Mouse (Mus musculus) bone marrow macrophage, adult 2 months (primary cell): ENCODE measurements around the gene Sfxn1.

ENCODE experiments used
- CTCF ChIP-seq: IDR thresholded peaks from 2 replicates; pipeline ENCODE4 v1.5.1; 2012; ENCODE audit warnings: low read depth, mild to moderate bottlenecking, low read length, moderate library complexity
- POLR2A ChIP-seq: IDR thresholded peaks from 2 replicates; pipeline ENCODE4 v1.6.1; 2012; ENCODE audit warnings: mild to moderate bottlenecking, low read depth, low read length, borderline replicate concordance

GRCm38 (mm10) chr13:54062068-54062467, 9.6 kb upstream of the Sfxn1 start:
- TF ChIP-seq CTCF (no peak), POLR2A (no peak)
